Mouse (Mus musculus): ENCODE data around the gene Slc34a2.
A peak's percentile ranks its signal among the peaks of the same experiment; 100 is the strongest.

The Slc34a2 gene

GRCm38 (mm10) chr5:53037781-53038180 lies at the start of gene Slc34a2:
Gene Slc34a2 (plus strand): TSS chr5:53038081.
- DNase-seq = no peak

- DNase-seq = peak; percentile 72
Measured at GRCm38 (mm10) chr5:52990687-52991341, 47.1 kb upstream of the Slc34a2 start.

DNA sequence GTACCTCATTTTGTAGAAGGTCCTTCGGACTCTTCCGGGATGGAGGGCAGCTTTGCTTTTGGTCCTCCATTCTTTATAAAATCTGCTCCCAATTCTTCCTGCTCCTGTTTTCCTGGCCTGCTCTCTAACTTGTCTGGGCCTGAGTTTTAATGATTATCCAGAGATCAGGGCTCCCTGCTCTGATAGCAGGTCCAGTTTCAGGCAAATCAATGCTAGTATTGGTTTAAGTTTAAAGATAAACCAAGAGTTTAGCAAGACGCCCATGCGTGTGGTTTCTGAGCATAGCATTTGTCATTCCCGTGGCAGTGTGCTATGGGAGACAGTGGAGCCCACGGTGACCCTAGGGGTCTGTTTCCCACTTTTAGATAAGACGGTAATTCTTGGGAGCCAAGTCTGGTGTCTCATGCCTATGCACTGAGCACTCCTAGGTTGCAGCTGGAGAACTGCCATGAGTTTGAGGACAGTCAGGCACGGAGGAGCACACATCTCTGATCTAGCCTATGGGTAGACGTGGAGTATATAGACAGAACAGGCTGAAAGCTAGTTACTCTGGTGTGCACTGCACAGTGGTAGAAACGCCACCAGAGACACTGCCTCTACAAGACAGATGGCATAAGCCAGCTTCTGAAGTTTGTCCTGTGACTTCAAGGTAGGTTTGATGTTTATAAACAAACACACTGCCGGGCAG lies 45.5 kb upstream of the Slc34a2 start:
- no peak for DNase-seq

DNA sequence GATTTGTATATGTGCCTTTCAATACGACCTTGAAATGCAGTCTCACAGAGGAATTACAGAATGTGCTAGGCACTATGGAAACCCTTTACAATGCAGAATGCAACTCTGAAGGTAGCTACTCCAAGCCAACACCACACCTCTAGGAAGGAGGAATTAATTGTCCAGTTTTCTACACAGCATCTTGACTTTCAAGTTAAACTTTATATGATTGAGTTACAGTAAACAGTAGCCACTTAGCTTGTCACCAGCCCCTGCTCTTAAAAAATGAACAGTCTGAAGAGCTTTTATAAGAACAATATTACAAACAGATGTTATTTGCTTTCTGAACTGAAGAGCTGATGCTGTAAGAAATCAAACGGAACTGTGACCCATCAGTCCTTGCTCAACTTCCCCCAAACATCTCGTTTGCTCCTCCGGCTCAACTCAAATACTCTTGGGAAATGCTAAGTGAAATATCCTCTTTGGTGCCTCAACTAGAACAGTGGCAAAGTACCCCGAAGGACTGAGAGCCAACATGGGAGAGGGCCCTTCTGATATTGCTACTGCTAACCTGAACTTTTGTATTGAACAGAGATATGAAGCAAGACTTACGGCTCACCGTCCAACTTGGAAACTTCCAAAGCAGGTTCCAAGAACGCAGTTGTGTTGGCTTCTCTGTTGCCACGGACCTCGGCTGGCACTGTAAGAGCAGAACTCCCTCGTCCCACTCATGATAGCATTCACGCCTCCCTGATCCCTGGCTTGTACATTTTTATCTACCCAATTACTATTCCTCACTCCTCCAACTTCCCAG lies 44.2 kb upstream of the Slc34a2 start:
- DNase-seq = no peak

DNA sequence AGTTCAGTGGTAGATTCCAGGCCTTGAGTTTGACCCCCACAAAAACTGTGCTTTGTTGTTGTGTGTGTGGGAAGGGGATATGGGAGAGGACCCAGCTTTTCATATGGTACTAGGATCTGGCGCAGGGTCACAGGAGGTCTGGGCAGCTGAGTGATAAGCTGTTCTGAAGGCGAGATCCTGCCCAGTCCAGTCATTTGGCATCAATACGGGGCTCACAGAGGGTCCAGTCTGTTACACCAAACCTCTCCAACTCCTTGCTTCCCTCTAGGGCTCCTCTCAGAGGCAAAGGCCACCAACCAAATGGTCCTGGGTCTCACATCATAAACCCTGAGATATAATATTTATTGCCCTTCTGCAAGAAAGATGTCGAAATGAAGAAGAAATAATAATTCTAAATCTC lies 42.4 kb upstream of the Slc34a2 start:
- no peak for DNase-seq

GRCm38 (mm10) chr5:52996145-52996544 lies 41.7 kb upstream of the Slc34a2 start:
- DNase-seq = no peak

GRCm38 (mm10) chr5:52996601-52997000 lies 41.3 kb upstream of the Slc34a2 start:
- no peak for DNase-seq

DNA sequence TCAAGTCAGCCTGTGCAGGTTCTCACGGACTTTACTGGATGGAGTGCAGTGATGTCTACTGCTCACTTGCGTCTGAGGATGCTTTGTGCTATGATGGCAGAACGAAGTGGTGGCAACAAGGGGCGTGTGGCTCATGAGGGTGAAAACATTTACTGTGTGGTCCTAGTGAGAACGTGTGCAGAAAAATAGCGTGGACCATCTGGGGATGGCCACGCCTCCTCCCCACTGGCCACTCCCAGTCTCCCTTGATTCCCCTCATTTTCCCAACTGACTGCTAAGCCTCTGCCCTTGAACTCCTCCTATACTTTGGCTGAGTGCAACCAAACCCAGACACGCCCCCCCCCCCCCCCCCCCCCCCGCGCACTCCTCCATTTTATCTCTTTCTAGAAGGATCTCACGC lies 40.8 kb upstream of the Slc34a2 start:
- no peak for DNase-seq

DNA sequence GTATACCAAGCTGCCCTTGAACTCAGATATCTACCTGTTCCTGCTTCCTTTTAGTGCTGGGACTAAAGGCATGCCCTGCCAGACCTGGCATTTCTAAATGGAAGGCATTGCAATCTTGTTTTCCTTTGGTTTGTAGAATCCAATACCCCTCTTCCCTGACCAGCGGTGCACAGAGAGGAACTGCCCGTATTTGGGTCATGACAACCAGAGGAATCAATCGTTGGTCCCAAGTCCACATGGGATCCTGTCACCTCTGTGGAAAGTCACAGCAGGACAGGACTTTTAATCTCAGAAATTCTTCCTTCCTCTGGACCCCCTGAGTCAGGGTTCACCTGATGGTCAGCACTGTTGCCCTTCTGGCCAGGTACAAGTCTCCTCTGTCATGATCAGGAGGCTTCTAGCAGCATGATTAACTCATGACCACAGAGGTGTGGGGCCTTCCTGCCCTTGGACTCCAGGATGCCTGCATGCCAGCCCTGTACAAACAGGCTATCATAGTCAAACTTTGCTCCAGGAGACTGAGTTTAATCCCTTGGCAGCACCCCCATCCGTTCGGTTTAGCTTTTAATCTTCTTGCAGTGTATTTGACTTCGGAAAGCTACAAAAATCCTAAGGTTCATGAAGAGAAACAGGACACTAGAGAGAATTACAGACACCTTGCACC lies 39.7 kb upstream of the Slc34a2 start:
- DNase-seq = peak; percentile 72

GRCm38 (mm10) chr5:53000169-53000872 lies 37.6 kb upstream of the Slc34a2 start:
- DNase-seq = no peak

DNA sequence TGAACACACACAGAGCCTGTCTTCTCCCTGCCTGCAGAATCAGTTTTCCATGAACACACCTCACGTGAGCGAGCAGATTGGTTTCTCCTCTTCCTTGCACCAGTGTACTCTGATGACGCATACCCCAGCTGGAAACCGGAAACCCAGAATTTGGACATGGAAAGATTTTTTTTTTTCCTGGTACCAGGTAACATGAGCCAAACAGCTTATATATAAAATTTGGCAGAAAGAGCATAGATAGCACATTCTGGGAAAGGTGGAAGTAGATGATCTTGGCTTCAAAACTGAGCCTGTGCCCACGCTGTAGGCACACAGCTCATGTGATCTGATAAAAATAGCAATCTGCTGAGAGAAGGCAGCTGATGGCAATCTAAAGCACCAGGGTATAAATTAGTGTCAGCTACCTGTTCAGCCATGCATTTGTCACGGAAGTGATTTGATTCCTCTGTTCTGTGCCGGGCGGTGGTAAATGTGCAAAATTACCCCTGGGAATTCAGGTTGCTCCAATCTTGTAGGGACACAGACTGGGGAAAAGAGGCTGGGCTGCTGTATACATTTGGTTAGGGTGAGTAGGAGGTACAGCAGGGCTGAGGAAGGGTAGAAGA lies 35.2 kb upstream of the Slc34a2 start:
- DNase-seq = no peak

GRCm38 (mm10) chr5:53003495-53003894 lies 34.4 kb upstream of the Slc34a2 start:
- no peak for DNase-seq

DNA sequence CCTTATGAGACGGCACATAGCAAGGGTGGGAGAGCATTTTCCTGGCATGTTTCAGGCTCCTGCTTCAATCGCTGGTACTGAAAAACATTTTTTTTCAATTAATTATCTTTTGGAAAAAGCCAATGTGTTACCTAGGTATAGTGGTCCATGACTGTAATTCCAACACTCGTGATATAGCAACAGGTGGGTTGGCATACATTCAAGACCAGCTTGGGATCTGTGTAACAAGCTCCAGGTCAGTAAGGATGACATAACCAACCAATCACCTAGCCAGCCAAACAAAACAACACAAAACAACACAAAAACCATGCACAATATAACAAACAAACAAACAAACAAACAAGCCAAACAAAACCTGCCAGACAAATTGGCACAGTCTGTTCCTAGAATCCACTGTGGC lies 33.9 kb upstream of the Slc34a2 start:
- DNase-seq = no peak

DNA sequence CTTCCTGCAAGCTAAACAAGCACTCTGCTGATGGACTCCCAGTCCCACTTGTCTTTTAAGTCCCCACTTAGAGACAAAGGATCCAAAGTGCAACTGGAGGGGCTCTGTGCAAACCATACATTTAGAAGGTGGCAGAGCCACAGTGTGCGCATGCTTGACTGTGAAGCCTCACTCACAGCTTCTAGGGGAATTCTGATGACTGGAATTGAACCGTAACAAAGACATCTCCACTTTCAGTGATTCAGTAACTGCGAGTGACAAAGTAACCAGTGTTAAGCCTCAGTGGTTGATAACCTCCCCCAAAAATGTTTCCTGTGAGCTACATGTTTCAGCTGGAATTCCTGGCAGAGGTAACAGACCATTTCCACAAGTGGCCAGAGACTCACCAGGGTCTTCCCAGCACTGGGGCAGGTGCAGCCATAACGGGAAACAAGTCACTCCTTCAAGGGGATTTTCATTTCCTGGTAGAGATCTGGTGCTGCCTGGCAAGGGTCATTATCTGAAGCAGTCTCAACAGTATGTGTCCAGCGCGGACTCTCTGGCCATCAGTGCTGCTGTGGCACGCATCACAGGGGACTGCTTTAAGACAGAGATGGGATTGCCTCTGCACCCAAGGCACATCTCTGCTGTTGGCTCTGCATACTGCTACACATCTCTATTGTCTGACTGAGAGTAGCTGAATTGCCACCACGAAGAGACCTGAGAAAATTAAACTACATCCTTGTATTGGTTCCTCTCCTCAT lies 28.7 kb upstream of the Slc34a2 start:
- DNase-seq = peak; percentile 53

DNA sequence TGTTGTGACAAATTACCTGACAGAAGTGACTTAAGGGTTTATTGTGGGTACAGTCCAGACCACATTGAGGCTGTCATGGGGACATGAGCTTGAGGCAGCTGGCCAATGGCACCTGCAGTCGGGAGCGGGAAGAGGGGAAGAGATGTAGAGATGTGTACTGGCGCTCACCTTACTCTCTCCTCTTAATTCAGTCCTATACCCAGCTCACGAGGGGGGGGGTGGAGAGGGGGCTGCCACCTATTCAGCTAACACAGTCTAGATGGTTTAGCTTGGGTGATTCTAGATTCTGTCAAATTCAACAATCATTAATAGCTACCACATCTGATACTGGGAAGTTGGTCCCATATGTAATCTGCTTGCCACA lies 28.1 kb upstream of the Slc34a2 start:
- DNase-seq = no peak

- no peak for DNase-seq
Measured at GRCm38 (mm10) chr5:53011327-53011726, 26.6 kb upstream of the Slc34a2 start.

DNA sequence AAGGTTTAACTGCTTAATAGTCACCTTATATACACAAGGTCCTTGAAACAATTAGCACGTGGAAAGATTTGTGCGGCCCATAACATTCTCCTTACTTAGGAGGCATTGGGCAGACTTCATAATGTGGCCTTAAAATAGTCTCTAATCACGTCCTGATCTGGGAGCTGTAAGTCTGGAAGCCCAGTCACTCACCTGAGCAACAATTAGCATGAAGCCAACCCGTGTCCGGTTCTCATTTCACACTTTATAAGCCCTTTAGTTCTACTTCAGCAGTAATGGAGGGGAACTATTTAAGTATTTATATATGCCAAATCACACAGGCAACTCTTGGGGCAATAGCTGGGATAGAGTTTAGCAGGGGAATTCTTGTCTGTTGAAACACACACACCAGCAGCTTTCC lies 21.3 kb upstream of the Slc34a2 start:
- peak; percentile 56 for DNase-seq

DNA sequence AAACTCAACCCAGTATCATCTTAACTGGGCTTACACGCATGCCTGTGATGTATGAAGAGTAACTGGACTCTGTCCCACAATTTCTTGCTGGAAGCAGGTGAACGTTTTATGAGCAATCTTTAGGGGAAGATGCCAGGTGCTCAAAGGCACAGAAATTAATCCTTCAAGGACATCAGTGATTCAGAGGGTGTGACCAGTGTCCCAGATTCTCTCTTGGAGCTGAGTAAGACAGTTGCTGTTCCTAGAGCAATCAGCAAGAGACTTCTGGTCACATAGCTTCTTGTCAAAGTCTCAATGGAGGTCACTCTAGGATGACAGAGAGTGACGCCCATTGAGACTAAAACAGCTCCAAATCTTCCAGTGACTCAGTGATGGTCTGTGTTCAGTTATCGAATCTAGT lies 19.6 kb upstream of the Slc34a2 start:
- DNase-seq = no peak

- DNase-seq = peak; percentile 62
Measured at GRCm38 (mm10) chr5:53023432-53023831, 14.4 kb upstream of the Slc34a2 start.

DNA sequence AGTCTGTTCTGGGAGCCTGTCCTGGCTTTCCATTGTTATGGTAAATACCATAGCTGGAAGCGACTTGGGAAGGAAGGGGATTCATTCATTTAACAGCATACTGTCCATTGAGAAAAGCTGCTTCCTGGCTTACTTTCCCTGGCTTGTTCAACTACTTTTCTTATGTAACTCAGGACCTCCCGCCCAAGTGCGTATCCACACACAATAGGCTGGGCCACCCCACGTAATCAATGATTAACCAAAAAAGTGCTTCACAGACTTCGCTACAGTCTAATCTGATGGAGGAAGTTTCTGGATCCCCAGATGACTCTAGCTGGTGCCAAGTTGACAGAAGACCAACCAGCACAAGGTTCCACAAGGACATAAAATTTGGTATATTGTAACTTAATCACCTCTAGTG lies 14.0 kb upstream of the Slc34a2 start:
- peak; percentile 78 for DNase-seq

GRCm38 (mm10) chr5:53025276-53025973 lies 12.5 kb upstream of the Slc34a2 start:
- DNase-seq = peak; percentile 66
